Mouse (Mus musculus): ENCODE measurements around the gene Hspd1.

GRCm38 (mm10) chr1:55109066-55109766 lies 21.2 kb upstream of the Hspd1 start:
- TF ChIP-seq CTCF (IDR thresholded peaks at IDR 0.05; ENCODE audit: insufficient read depth, low read depth, low read length) (no peak), POLR2A (IDR thresholded peaks at IDR 0.05; ENCODE audit: insufficient read depth, low read depth, low read length) (no peak)
